Mouse (Mus musculus) B cell, adult 2 months (primary cell): ENCODE data around the gene Gm9918.

Source experiments
- DNase-seq, 2 experiments: peaks; one replicate each; pipeline ENCODE4 v3.0.0; 2022

Gm9918 gene

GRCm38 (mm10) chr15:102279092-102279782 is 8.9 kb downstream of the Gm9918 start, which contains the start of gene Mfsd5:
Gene Mfsd5 (plus strand): TSS chr15:102279454.
- DNase-seq = peak; percentile 85 to 89

- DNase-seq = no peak
Observed at GRCm38 (mm10) chr15:102279783-102280520, 9.6 kb downstream of the Gm9918 start.

DNA sequence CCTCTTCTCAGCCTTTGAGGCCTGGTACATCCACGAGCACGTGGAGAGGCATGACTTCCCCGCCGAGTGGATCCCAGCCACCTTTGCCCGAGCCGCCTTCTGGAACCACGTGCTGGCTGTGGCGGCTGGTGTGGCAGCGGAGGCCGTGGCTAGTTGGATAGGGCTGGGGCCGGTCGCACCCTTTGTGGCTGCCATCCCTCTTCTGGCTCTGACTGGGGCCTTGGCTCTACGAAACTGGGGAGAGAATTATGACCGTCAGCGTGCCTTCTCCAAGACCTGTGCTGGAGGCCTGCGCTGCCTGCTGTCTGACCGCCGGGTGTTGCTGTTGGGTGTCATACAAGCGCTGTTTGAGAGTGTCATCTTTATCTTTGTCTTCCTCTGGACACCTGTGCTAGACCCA is 10.3 kb downstream of the Gm9918 start:
- no peak for DNase-seq

GRCm38 (mm10) chr15:102282463-102283292 is 12.3 kb downstream of the Gm9918 start:
- DNase-seq = no peak

GRCm38 (mm10) chr15:102283648-102284047 is 13.3 kb downstream of the Gm9918 start:
- DNase-seq = no peak

- DNase-seq = peak; percentile 59 to 61
Observed at GRCm38 (mm10) chr15:102287395-102287794, 17.0 kb downstream of the Gm9918 start.

- peak; percentile 96 to 97 for DNase-seq
Observed at GRCm38 (mm10) chr15:102295633-102296367, 25.4 kb downstream of the Gm9918 start, which contains the start of gene Espl1. Gene Espl1 (plus strand): TSS chr15:102296266.

- no peak for DNase-seq
Observed at GRCm38 (mm10) chr15:102296368-102297006, 26.1 kb downstream of the Gm9918 start.

DNA sequence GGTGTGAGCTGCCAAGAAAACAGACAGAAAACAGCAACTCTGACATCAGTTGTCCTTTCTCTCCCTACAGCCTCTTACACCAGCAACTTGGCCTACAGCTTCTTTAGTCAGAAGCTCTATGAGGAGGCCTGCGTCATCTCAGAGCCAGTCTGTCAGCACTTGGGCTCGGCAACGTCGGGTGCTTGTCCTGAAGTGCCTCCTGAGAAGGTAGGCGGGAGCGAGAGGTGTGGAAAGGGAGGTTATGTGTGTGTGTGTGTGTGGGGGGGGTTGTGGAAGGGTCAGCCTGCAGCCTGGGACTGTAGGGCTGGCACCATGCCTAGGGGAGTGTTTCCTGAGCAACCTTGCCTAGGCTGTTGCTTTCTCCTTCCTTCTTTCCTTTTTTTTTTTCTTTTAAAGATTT is 32.2 kb downstream of the Gm9918 start:
- DNase-seq = no peak

DNA sequence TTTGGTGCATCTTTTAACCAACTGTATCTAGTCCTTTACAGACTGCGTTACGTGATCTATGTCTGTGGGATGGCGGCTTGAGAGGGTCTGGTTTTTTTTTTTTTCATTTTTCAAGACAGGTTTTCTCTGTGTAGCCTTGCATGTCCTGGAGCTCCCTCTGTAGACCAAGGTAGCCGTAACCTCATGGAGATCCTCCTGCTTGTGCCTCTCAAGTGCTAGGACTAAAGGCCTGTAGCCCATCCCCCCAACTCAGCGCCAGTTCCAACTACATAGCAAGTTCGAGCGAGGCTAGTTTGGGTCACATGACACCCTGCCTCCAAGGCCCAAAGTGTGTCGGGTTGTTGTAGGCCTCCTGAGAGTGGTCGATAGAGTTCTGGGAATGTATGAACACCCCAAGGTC is 38.4 kb downstream of the Gm9918 start:
- DNase-seq = no peak

- no peak for DNase-seq
Observed at GRCm38 (mm10) chr15:102310074-102310845, 39.9 kb downstream of the Gm9918 start.

DNA sequence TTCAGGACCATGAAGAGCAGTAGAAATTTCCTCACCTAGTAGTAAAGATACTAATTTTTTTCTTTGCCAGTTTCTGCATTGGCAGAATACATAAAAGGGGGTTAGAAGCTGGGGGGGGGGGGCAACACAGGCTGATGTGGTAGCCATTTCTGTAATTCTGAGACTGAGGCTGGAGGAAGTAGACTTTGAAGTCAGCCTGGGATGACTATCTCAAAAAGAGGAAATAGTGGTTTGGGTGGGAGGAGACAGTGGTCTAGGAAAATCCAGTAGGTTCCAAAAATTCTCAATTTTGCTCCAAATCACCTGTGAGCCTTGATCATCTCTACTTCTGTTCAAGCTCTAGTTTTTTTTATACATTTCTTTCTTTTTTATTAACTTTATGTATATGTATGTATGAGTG is 41.1 kb downstream of the Gm9918 start:
- no peak for DNase-seq

GRCm38 (mm10) chr15:102315292-102315691 is 44.9 kb downstream of the Gm9918 start:
- DNase-seq = no peak

DNA sequence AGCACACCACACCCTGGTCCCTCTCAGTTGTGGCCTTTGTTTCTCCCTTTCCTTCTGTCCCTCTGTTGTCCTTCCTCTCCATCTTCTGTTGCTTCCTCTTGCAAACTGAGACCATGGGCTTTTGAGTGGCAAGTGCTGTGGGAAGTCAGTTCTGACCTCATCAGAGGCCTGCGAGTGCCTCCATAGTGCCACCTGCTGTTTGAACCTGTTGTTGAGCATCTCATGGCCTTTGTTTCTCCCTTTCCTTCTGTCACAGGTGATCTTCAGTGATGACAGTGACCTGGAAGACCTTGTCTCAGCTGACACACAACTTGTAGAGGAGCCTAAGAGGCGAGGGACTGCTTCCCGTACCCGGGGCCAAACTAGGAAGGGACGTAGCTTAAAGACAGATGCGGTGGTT is 45.9 kb downstream of the Gm9918 start:
- peak; percentile 75 to 76 for DNase-seq
